Mouse (Mus musculus) liver, embryonic 14.5 days (tissue): Measurements from ENCODE around the gene 9930111J21Rik2. TPM values are rescaled to one million over a fixed set of nuclear protein-coding genes. Genes with fewer than 3 reads are reported as not detected.

ENCODE experiments used
- ATAC-seq: fragments of 200-750 bp; cut with Nextera tagmentation; 2 replicates; pipeline ENCODE4 v1.8.0; 2017; ENCODE audit warnings: moderate number of reproducible peaks, mild to moderate bottlenecking, moderate library complexity; ENCODE audit not compliant: insufficient read depth
- DNase-seq, 3 experiments: peaks; one replicate each; pipeline ENCODE4 v3.0.0-alpha.2; 2012 to 2013; ENCODE audit warnings: low read depth in 3 of 3, low spot score in 3 of 3
- H3K27ac ChIP-seq: fragments of 300-500 bp; sonication (generic); 2 replicates; pipeline ENCODE4 v1.5.1; 2014; ENCODE audit warnings: moderate library complexity, mild to moderate bottlenecking, control low read depth, inconsistent platforms
- H3K27me3 ChIP-seq: fragments of 300-500 bp; sonication (generic); 2 replicates; pipeline ENCODE4 v1.6.1; 2014; ENCODE audit warnings: mild to moderate bottlenecking, low read length, moderate library complexity; ENCODE audit not compliant: control insufficient read depth, insufficient read depth
- H3K36me3 ChIP-seq: fragments of 300-500 bp; sonication (generic); replicated peaks from 2 replicates; pipeline ENCODE4 v1.6.1; 2014; ENCODE audit warnings: low read depth; ENCODE audit not compliant: control insufficient read depth, insufficient read depth
- H3K4me1 ChIP-seq, 2 experiments: fragments of 200-500 bp in 1 of 2; fragments of 300-500 bp in 1 of 2; sonication (generic) in 1 of 2; replicated peaks; 2 replicates each; pipeline ENCODE4 v1.6.1; 2012 to 2014; ENCODE audit warnings: antibody characterized with exemption in 1 of 2, inconsistent platforms in 1 of 2, low read length in 1 of 2; ENCODE audit not compliant: control insufficient read depth in 2 of 2, insufficient read depth in 2 of 2
- H3K4me2 ChIP-seq: fragments of 300-500 bp; sonication (generic); 2 replicates; pipeline ENCODE4 v1.6.1; 2014; ENCODE audit warnings: low read depth, mild to moderate bottlenecking, control low read depth, moderate library complexity
- H3K4me3 ChIP-seq, 2 experiments: fragments of 200-500 bp in 1 of 2; fragments of 300-500 bp in 1 of 2; sonication (generic) in 1 of 2; 2 replicates each; pipeline ENCODE4 v1.5.1; 2012 to 2014; ENCODE audit warnings: low read depth in 2 of 2, low read length in 2 of 2, mild to moderate bottlenecking in 2 of 2, control low read depth in 1 of 2, inconsistent platforms in 1 of 2, moderate library complexity in 1 of 2; ENCODE audit not compliant: insufficient read depth in 1 of 2
- H3K9ac ChIP-seq: fragments of 300-500 bp; sonication (generic); replicated peaks from 2 replicates; pipeline ENCODE4 v1.6.1; 2014; ENCODE audit warnings: mild to moderate bottlenecking, control low read depth, moderate library complexity
- H3K9me3 ChIP-seq: fragments of 300-500 bp; sonication (generic); 2 replicates; pipeline ENCODE4 v1.6.1; 2016; ENCODE audit warnings: low read length, mixed read lengths; ENCODE audit not compliant: control insufficient read depth
- CTCF ChIP-seq: IDR thresholded peaks from 2 replicates; pipeline ENCODE4 v1.5.1; 2016; ENCODE audit warnings: antibody characterized with exemption, low read depth, control low read depth
- EP300 ChIP-seq: IDR thresholded peaks from 2 replicates; pipeline ENCODE4 v1.6.1; 2016; ENCODE audit warnings: antibody characterized with exemption, low read depth
- WGBS: fragments of 180-500 bp; shearing (Covaris S2); extraction: QIAGEN DNeasy Blood & Tissue Kit; methylation state at CpG from one replicate; pipeline ENCODE4 v1.1.7; 2014; ENCODE audit not compliant: insufficient replicate concordance; 5-methylcytosine and 5-hydroxymethylcytosine counted together
- polyA plus RNA-seq, 2 experiments: library from polyadenylated mRNA; depleted of rRNA in 1 of 2; stranded (reverse) in 1 of 2; unstranded in 1 of 2; fragments of >200 nt; fragmentation: Nextera tagmentation in 1 of 2; extraction: Ambion mirVana in 1 of 2; gene quantifications; 2 replicates each; pipeline versions ENCODE4 v1.2.1 to v1.2.3; 2012 to 2014

Gene 9930111J21Rik2
- polyA plus RNA-seq, 2 experiments: 0.51 to 0.56 TPM

- peak overlapping the region; percentile 8; the same call in 1 of the 2 replicates for H3K4me2 ChIP-seq
- ATAC-seq (no peak), DNase-seq (no peak)
- no peak overlapping the region; the same call in 1 of the 2 replicates for H3K9ac ChIP-seq
- H3K27ac ChIP-seq: peak overlapping the region; percentile 33; the same call in 1 of the 2 replicates
- 88% methylated on average over 1 of the region's 1 CpGs for WGBS
- H3K4me1 ChIP-seq: peaks cover 40 to 48% of the 10 kb centered on the region in 2 experiments
- TF ChIP-seq EP300 (no peak), CTCF (peak; percentile 26)
- H3K4me3 ChIP-seq: no peak overlapping the region
- no peaks in the 10 kb centered on the region for H3K9me3 ChIP-seq
- no peaks in the 10 kb centered on the region for H3K36me3 ChIP-seq
- no peaks in the 10 kb centered on the region for H3K27me3 ChIP-seq
These were observed 41.1 kb upstream of the 9930111J21Rik2 start for GRCm38 (mm10) chr11:49092053-49092586.

DNA sequence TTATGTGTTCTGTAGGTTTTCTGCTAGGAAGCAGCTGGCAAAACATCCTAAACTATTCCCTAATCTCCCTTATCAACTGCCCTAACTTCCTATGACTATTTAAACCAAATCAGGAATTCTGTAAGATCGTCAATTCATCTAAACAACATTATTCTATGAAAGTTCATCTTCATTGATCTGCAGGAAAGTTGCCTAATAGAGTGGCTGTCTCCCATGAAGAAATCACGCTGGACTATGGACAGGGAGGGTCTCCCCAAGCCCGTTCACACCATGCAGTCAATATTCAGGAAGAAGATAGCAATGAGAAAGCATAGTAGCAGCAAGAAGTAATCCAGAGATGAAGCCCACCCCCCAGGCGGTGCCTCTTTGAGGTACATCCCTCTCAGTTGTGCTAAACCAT is 40.1 kb upstream of the 9930111J21Rik2 start:
- Histone ChIP-seq H3K27ac (peak overlapping the region; percentile 48), H3K4me2 (no peak overlapping the region), H3K4me3 (no peak overlapping the region), H3K4me1 (peaks cover 47 to 58% of the 10 kb centered on the region in 2 experiments), H3K36me3 (no peaks in the 10 kb centered on the region), H3K27me3 (no peaks in the 10 kb centered on the region), H3K9ac (no peak overlapping the region), H3K9me3 (no peaks in the 10 kb centered on the region)
- WGBS: 53% methylated on average over 4 of the region's 4 CpGs
- TF ChIP-seq CTCF: no peak
- TF ChIP-seq EP300: no peak
- ATAC-seq (no peak), DNase-seq (no peak)

DNA sequence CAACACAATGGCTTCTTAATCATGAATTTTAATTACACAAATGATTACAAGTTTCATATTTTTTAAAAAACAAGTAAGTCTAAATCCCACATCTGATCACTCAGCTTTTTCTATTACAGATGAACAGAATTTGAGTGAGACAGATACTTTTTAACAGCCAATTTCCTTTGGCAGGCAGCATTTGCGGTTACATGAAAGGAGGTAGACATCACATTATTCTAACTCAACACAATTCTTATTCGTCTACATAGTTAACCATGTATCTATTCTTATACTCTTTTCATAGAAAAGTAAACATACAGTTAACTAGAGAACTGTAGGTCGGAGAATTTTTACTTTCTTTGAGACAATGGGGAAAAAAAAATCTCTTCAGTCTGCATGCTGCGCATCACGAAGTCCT is 39.5 kb upstream of the 9930111J21Rik2 start:
- Histone ChIP-seq H3K36me3 (no peaks in the 10 kb centered on the region), H3K27me3 (no peaks in the 10 kb centered on the region), H3K4me1 (peaks cover 52 to 61% of the 10 kb centered on the region in 2 experiments), H3K9me3 (no peaks in the 10 kb centered on the region), H3K27ac (peak overlapping the region; percentile 52), H3K9ac (no peak overlapping the region), H3K4me3 (no peak overlapping the region), H3K4me2 (no peak overlapping the region)
- no peak for DNase-seq
- TF ChIP-seq EP300 (no peak), CTCF (no peak)
- ATAC-seq: no peak
- 77% methylated on average over 5 of the region's 5 CpGs for WGBS

GRCm38 (mm10) chr11:49089735-49090507 is 38.9 kb upstream of the 9930111J21Rik2 start:
- Histone ChIP-seq H3K4me1 (peaks cover 59 to 67% of the 10 kb centered on the region in 2 experiments), H3K36me3 (no peaks in the 10 kb centered on the region), H3K9me3 (no peaks in the 10 kb centered on the region), H3K27ac (peak overlapping the region; percentile 52), H3K4me2 (0 out of 2 replicates have a peak overlapping the region, but pooled peaks have one; percentile 16), H3K27me3 (no peaks in the 10 kb centered on the region), H3K4me3 (no peak overlapping the region), H3K9ac (no peak overlapping the region)
- WGBS: 31% methylated on average over 3 of the region's 3 CpGs
- DNase-seq: no peak
- TF ChIP-seq EP300 (peak; percentile 64), CTCF (no peak)
- no peak for ATAC-seq

- Histone ChIP-seq H3K4me2 (peak overlapping the region; percentile 59), H3K4me3 (no peak overlapping the region), H3K36me3 (no peaks in the 10 kb centered on the region), H3K27ac (peak overlapping the region; percentile 74), H3K9ac (no peak overlapping the region; the same call in 1 of the 2 replicates), H3K9me3 (no peaks in the 10 kb centered on the region), H3K4me1 (peaks cover 67 to 75% of the 10 kb centered on the region in 2 experiments), H3K27me3 (no peaks in the 10 kb centered on the region)
- no peak for TF ChIP-seq EP300
- no peak for TF ChIP-seq CTCF
- DNase-seq (no peak), ATAC-seq (no peak)
- WGBS: 64% methylated on average over 5 of the region's 5 CpGs
These were observed 38.1 kb upstream of the 9930111J21Rik2 start for GRCm38 (mm10) chr11:49088990-49089652.
